Mouse (Mus musculus) lung, embryonic 15.5 days (tissue): Measurements from ENCODE around the gene BC005561. TPM values are rescaled to one million over a fixed set of nuclear protein-coding genes. Genes with fewer than 3 reads are reported as not detected.
A peak's percentile ranks its signal among the peaks of the same experiment; 100 is the strongest.

Source experiments
- ATAC-seq: fragments of 200-750 bp; cut with Nextera tagmentation; 2 replicates; pipeline ENCODE4 v1.8.0; 2017; ENCODE audit warnings: moderate number of reproducible peaks, borderline replicate concordance; ENCODE audit not compliant: low FRiP score, low TSS enrichment; ENCODE audit errors: extremely low read depth
- H3K27ac ChIP-seq: fragments of 300-500 bp; sonication (generic); 2 replicates; pipeline ENCODE4 v1.5.1; 2015; ENCODE audit warnings: moderate library complexity, mild to moderate bottlenecking, inconsistent platforms
- H3K27me3 ChIP-seq: fragments of 300-500 bp; sonication (generic); 2 replicates; pipeline ENCODE4 v1.6.1; 2015; ENCODE audit warnings: inconsistent platforms
- H3K36me3 ChIP-seq: fragments of 300-500 bp; sonication (generic); 2 replicates; pipeline ENCODE4 v1.6.1; 2015; ENCODE audit warnings: inconsistent platforms
- H3K4me1 ChIP-seq: fragments of 300-500 bp; sonication (generic); 2 replicates; pipeline ENCODE4 v1.6.1; 2015; ENCODE audit warnings: inconsistent platforms
- H3K4me2 ChIP-seq: fragments of 300-500 bp; sonication (generic); 2 replicates; pipeline ENCODE4 v1.6.1; 2015; ENCODE audit warnings: inconsistent platforms, mild to moderate bottlenecking, moderate library complexity
- H3K4me3 ChIP-seq: fragments of 300-500 bp; sonication (generic); 2 replicates; pipeline ENCODE4 v1.5.1; 2015; ENCODE audit warnings: mild to moderate bottlenecking, inconsistent platforms
- H3K9ac ChIP-seq: fragments of 300-500 bp; sonication (generic); 2 replicates; pipeline ENCODE4 v1.6.1; 2015; ENCODE audit warnings: inconsistent platforms
- H3K9me3 ChIP-seq: fragments of 300-500 bp; sonication (generic); 2 replicates; pipeline ENCODE4 v1.6.1; 2016; ENCODE audit warnings: inconsistent platforms
- WGBS: fragments of 180-500 bp; shearing (Covaris S2); methylation state at CpG from one replicate; pipeline ENCODE4 v1.1.7; 2015; 5-methylcytosine and 5-hydroxymethylcytosine counted together
- polyA plus RNA-seq: library from polyadenylated mRNA; unstranded; fragments of >200 nt; fragmentation: Nextera tagmentation; extraction: Ambion mirVana; gene quantifications from 2 replicates; pipeline ENCODE4 v1.2.1, GENCODE M21; 2015

The BC005561 gene
- 10.8 and 12.1 TPM in 2 replicates for polyA plus RNA-seq

GRCm38 (mm10) chr5:104508195-104508891 is at the start of gene BC005561:
Gene BC005561, plus strand, starts transcription at chr5:104508352.
- Histone ChIP-seq H3K9me3 (no peaks in the 10 kb centered on the region), H3K27ac (peak within 1 kb of the TSS; percentile 94), H3K4me2 (peak within 1 kb of the TSS; percentile 71), H3K27me3 (no peaks in the 10 kb centered on the region), H3K9ac (peak within 1 kb of the TSS; percentile 93), H3K4me3 (peak within 1 kb of the TSS; percentile 96), H3K4me1 (peaks cover 16% of the 10 kb centered on the region), H3K36me3 (peaks cover 14% of the 10 kb centered on the region)
- under 1% methylated on average over 79 of the region's 83 CpGs for WGBS
- ATAC-seq, result peak; percentile 93

DNA sequence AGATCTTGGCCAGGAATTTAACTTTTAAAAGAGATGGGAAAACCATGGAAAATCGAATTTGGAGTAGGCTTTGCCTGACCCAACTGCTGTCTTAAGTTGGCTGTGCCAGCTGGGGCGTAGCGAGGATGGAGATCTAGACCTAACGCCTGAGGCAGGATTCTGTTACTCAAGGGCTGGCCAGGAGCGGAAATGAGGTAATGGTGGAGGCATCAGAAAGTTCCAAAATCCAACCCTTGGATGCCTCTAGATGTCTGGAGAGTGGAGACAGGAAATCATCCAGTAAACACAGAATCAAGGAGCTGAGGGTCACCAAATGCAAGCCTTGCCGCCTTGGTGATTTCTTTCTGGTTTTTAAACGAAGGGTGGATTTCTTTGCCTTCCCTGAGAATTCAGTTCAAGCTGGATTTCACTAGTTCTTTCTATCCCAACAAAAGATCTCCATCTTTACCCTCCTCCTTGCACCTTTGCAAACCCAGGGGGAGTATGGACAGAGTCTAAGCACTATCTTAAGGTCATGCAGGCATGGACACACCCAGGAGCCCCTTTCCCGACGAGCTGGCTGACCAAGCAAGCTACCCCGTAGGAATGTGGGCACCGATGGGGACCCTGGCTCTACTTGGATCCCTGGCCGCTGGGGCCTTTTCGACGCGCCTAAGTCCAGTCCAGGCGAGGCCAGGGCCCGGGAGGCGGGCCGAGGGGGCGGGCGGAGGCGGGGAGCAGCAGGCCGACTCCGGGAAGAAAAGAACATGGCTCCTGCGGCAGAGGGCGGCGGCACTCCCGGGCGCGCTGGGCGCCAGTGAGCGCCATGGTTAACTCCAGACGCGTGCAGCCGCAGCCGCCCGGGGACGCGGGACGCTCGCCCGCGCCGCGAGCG is 49.1 kb upstream of the BC005561 start, which contains the start of gene Pkd2:
Gene Pkd2, plus strand, starts transcription at position 619 of the 874 bp plus-strand sequence.
- Histone ChIP-seq H3K4me2 (peak within 1 kb of the TSS; percentile 75), H3K27me3 (no peaks in the 10 kb centered on the region), H3K4me3 (peak within 1 kb of the TSS; percentile 91), H3K4me1 (peaks cover 14% of the 10 kb centered on the region), H3K9ac (peak within 1 kb of the TSS; percentile 96), H3K27ac (peak within 1 kb of the TSS; percentile 95), H3K36me3 (no peaks in the 10 kb centered on the region; the same call in 1 of the 2 replicates), H3K9me3 (no peaks in the 10 kb centered on the region)
- 13% methylated on average over 30 of the region's 46 CpGs for WGBS
- ATAC-seq, result peak; percentile 95

GRCm38 (mm10) chr5:104459706-104460455 is 48.3 kb upstream of the BC005561 start:
- WGBS, result under 1% methylated on average over 68 of the region's 82 CpGs
- ATAC-seq, result peak; percentile 72

DNA sequence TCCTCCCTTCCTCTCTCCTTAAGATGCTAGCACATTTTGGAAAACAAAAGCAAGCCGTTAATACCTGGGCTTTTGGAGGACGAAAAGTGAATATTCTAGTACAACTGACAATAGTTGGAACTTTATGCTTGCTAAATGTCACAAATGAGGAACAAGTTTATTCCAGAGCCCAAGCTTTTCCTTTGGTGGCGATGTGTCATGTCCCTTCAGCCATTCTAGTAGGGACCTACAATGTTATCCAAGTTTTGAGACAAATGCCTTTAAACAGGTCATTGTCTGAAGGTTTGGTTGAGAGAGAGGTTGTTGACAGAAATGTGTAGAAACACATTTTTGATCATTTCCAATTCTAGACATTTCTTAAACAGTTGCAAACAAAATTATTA is 47.7 kb upstream of the BC005561 start:
- H3K36me3 ChIP-seq, result peaks cover 9% of the 10 kb centered on the region
- no peaks in the 10 kb centered on the region for H3K9me3 ChIP-seq
- H3K4me1 ChIP-seq, result peaks cover 14% of the 10 kb centered on the region
- peak overlapping the region; percentile 75 for H3K4me2 ChIP-seq
- H3K27me3 ChIP-seq, result no peaks in the 10 kb centered on the region
- peak overlapping the region; percentile 96; the same call in 1 of the 2 replicates for H3K9ac ChIP-seq
- ATAC-seq, result no peak
- H3K27ac ChIP-seq, result peak overlapping the region; percentile 95
- WGBS, result 16% methylated on average over 3 of the region's 3 CpGs
- H3K4me3 ChIP-seq, result peak overlapping the region; percentile 91

More at GRCm38 (mm10) chr5:104459706-104460455, 48.3 kb upstream of the BC005561 start:
- no peaks in the 10 kb centered on the region for H3K27me3 ChIP-seq
- peak overlapping the region; percentile 75 for H3K4me2 ChIP-seq
- peak overlapping the region; percentile 91 for H3K4me3 ChIP-seq
- H3K9ac ChIP-seq, result peak overlapping the region; percentile 96
- peaks cover 4% of the 10 kb centered on the region; the same call in 1 of the 2 replicates for H3K36me3 ChIP-seq
- peaks cover 14% of the 10 kb centered on the region for H3K4me1 ChIP-seq
- peak overlapping the region; percentile 95 for H3K27ac ChIP-seq
- H3K9me3 ChIP-seq, result no peaks in the 10 kb centered on the region

DNA sequence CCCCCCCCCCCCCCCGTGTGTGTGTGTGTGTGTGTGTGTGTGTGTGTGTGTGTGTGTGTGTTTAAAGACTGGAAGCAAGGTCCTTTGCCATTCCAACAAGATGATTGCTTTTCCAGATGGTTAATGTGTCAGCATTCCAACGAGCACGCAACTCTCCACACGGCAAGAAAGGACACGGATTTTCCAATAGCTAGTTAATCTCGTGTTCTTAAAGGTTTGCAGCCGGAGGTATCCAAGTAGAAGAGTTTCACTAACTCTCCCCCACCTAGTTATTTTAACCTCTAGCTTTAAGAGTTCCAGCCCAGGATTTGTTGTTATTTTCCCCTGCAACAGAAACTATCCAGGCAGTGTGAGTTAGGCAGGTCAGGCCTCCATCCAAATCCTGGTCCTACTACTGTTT is 47.3 kb upstream of the BC005561 start:
- Histone ChIP-seq H3K4me3 (peak overlapping the region; percentile 91), H3K4me1 (peaks cover 14% of the 10 kb centered on the region), H3K36me3 (peaks cover 13% of the 10 kb centered on the region), H3K9me3 (no peaks in the 10 kb centered on the region), H3K9ac (no peak overlapping the region), H3K4me2 (peak overlapping the region; percentile 75), H3K27me3 (no peaks in the 10 kb centered on the region), H3K27ac (no peak overlapping the region)
- WGBS, result 21% methylated on average over 6 of the region's 7 CpGs
- ATAC-seq, result no peak

DNA sequence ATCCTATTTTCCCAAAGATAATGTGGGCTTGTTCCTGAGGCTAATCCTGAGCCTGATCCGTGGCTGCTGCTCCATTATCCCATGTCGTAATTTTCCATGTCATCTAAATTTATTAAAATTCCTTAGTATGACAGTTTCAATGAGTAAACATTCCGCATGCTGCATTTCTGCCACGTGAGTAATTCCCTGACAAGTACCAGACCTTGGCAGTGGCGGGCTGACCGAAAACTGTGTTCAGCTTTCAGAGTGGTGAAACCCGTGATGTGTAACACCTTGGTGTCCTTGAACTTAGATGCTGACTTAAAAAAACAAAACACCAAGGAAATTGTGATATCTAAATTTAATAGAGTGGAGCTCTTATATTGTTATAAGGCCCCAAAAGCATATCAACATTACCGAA is 42.9 kb upstream of the BC005561 start:
- Histone ChIP-seq H3K9me3 (no peaks in the 10 kb centered on the region), H3K4me3 (no peak overlapping the region), H3K36me3 (peaks cover 35% of the 10 kb centered on the region), H3K27ac (no peak overlapping the region), H3K27me3 (no peaks in the 10 kb centered on the region), H3K9ac (no peak overlapping the region), H3K4me1 (peaks cover 5% of the 10 kb centered on the region; the same call in 1 of the 2 replicates), H3K4me2 (no peak overlapping the region)
- 85% methylated on average over 8 of the region's 8 CpGs for WGBS
- ATAC-seq, result no peak

GRCm38 (mm10) chr5:104465731-104466130 is 42.4 kb upstream of the BC005561 start:
- H3K4me3 ChIP-seq, result no peak overlapping the region
- ATAC-seq, result no peak
- peaks cover 37% of the 10 kb centered on the region for H3K36me3 ChIP-seq
- H3K4me1 ChIP-seq, result peaks cover 5% of the 10 kb centered on the region; the same call in 1 of the 2 replicates
- no peaks in the 10 kb centered on the region for H3K9me3 ChIP-seq
- H3K27me3 ChIP-seq, result no peaks in the 10 kb centered on the region
- H3K4me2 ChIP-seq, result no peak overlapping the region
- WGBS, result 90% methylated on average over 12 of the region's 12 CpGs
- no peak overlapping the region for H3K9ac ChIP-seq
- H3K27ac ChIP-seq, result no peak overlapping the region

- Histone ChIP-seq H3K4me2 (no peak overlapping the region), H3K36me3 (peaks cover 47% of the 10 kb centered on the region), H3K27ac (no peak overlapping the region), H3K4me1 (peaks cover 5% of the 10 kb centered on the region; the same call in 1 of the 2 replicates), H3K27me3 (no peaks in the 10 kb centered on the region), H3K9ac (no peak overlapping the region), H3K9me3 (no peaks in the 10 kb centered on the region), H3K4me3 (no peak overlapping the region)
- ATAC-seq, result no peak
- 91% methylated on average over 16 of the region's 16 CpGs for WGBS
Observed at GRCm38 (mm10) chr5:104466816-104467215, 41.3 kb upstream of the BC005561 start.

DNA sequence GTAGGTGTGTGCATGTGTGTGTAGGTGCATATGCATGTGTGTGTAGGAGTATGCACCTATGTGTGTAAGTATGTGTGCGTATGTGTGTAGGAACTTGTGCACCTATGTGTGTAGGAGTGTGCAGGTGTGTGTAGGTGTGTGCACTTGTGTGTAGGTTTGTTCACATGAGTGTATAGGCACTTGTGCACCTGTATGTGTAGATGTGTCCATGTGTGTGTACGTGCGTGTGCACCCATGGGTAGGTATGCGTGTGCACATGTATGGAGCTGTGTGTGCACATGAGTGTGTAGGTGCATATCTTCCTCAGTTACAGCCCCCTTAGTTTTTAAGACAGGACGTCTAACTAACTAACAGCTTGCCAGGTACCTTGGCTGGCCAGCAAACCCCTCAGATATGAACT is 39.6 kb upstream of the BC005561 start:
- peaks cover 63% of the 10 kb centered on the region for H3K36me3 ChIP-seq
- 88% methylated on average over 5 of the region's 5 CpGs for WGBS

GRCm38 (mm10) chr5:104470981-104471391 is 37.2 kb upstream of the BC005561 start:
- H3K27me3 ChIP-seq, result no peaks in the 10 kb centered on the region
- H3K27ac ChIP-seq, result no peak overlapping the region
- no peak overlapping the region for H3K4me2 ChIP-seq
- H3K4me1 ChIP-seq, result no peaks in the 10 kb centered on the region
- H3K4me3 ChIP-seq, result no peak overlapping the region
- WGBS, result 67% methylated on average over 5 of the region's 5 CpGs
- no peaks in the 10 kb centered on the region for H3K9me3 ChIP-seq
- no peak overlapping the region for H3K9ac ChIP-seq
- peaks cover 49% of the 10 kb centered on the region for H3K36me3 ChIP-seq
- no peak for ATAC-seq

More for the DNA sequence above, 39.6 kb upstream of the BC005561 start:
- no peaks in the 10 kb centered on the region for H3K4me1 ChIP-seq
- ATAC-seq, result no peak
- no peaks in the 10 kb centered on the region for H3K9me3 ChIP-seq
- no peak overlapping the region for H3K4me3 ChIP-seq
- H3K9ac ChIP-seq, result no peak overlapping the region
- H3K27me3 ChIP-seq, result no peaks in the 10 kb centered on the region
- no peak overlapping the region for H3K4me2 ChIP-seq
- no peak overlapping the region for H3K27ac ChIP-seq

GRCm38 (mm10) chr5:104472371-104472770 is 35.8 kb upstream of the BC005561 start:
- Histone ChIP-seq H3K27me3 (no peaks in the 10 kb centered on the region), H3K9ac (no peak overlapping the region), H3K4me2 (no peak overlapping the region), H3K9me3 (no peaks in the 10 kb centered on the region), H3K4me1 (no peaks in the 10 kb centered on the region), H3K4me3 (no peak overlapping the region), H3K36me3 (peaks cover 43% of the 10 kb centered on the region), H3K27ac (no peak overlapping the region)
- 93% methylated on average over 8 of the region's 8 CpGs for WGBS
- ATAC-seq, result no peak
